Mouse (Mus musculus): ENCODE measurements at regions not wholly inside any gene's neighbourhood (a gene's known extent, or its start where the extent isn't known, plus 50 kb on each side); places are given as distances from the start of the nearest gene placed in this dataset.
A peak's percentile ranks its signal among the peaks of the same experiment; 100 is the strongest.

GRCm38 (mm10) chr9:113199241-113199640 lies 508.8 kb downstream of the Pdcd6ip start:
- peak in 1 of 2 experiments; percentile 51 for DNase-seq (ENCODE audit: extremely low spot score in 1 of 2, low spot score in 1 of 2)

DNA sequence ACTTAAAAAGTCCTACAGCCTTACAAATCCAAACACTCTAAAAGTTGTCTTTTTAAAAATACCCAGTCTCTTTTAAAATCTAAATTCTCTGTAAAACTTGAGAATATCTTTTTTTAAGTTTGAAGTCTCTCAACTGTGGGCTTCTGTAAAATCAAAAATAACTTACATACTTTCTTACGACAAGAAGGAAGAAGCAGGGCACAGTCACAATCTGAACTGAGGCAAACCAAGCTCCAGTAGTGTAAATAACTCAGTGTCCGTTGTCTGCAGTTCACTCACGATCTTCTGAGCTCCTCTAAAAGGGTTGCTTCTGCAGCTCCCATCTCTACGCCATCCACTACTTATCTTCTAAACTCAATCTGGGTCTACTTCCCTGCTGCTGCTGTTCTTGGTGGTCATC lies 512.5 kb downstream of the Pdcd6ip start:
- DNase-seq (ENCODE audit: extremely low spot score in 1 of 2, low spot score in 1 of 2) = no peak

DNA sequence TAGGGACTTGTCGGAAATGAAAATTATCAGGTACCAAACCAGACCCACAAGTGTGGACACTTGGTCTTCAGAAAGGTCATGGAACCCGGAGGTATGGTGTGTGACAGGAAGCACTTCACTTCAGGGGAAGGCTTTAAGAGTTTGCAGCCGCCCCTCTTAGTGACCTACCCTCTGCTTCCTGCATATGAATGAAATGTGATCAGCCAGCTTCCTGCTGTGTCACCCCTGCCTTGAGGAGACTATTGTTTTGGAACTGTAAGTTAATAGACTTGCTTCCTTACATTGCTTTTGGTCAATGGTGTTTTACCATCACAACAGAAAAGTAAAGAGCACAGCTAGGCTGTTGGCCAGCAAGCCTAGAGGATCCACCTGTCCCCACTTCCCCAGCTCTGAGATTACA lies 515.3 kb downstream of the Pdcd6ip start:
- DNase-seq (ENCODE audit: extremely low spot score in 1 of 2, low spot score in 1 of 2) = no peak

GRCm38 (mm10) chr9:113191163-113191562 lies 516.9 kb downstream of the Pdcd6ip start:
- no peak for DNase-seq (ENCODE audit: extremely low spot score in 1 of 2, low spot score in 1 of 2)

GRCm38 (mm10) chr9:113181182-113181581 lies 526.9 kb downstream of the Pdcd6ip start:
- peak; percentile 39 to 62 for DNase-seq (ENCODE audit: extremely low spot score in 1 of 2, low spot score in 1 of 2)

DNA sequence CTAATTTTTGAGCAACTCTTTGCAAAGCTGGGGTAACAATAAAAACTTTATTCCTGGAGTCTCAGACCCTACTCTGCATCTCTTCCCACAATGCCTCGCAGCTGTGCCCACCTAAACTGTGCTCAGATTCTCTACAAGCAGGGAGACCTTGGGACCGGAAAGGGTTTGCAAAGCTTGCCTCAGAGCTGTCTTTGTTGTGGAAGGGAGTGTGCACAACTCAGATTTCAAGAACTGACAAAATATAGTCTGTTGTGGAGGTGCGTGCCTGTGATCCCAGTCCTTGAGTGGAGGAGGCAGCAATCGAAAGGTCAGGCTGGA lies 530.2 kb downstream of the Pdcd6ip start:
- DNase-seq (ENCODE audit: extremely low spot score in 1 of 2, low spot score in 1 of 2) = no peak

DNA sequence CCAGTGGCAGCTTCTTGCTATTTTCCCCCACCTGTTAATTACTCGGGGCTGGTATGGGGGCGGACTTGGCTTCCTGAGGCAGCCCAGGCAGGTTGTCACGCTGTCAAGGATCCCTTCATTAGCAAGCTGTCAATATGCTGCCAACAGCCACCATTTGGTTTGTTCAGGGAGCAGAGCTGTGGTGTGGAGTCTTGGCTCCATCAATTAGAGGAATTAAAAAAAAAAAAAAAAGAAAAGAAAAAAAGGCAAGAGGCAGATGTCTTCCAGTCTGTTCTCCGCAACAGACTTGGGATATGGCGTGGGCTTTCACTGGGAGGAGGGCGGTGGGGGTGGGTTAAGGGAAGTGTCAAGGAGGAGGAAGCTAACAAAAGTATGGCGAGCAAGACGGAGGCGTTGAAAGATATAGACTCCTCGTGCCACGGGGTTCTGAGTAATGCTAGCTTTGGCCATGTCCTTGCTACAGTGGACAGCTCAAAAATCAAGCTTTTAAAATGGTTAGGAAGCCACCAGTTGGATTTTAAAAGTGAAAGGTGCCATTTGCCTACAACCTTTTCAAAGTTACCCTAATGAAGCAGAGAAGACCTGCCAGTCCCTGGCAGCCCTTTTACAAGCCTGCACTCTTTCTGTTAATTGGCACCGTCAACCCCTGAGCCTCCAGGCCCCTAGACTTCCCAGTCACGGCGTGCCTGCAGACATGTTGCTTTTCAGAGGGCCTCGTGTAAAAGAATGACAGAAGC lies 530.7 kb downstream of the Pdcd6ip start:
- peak; percentile 87 to 90 for DNase-seq (ENCODE audit: extremely low spot score in 1 of 2, low spot score in 1 of 2)

DNA sequence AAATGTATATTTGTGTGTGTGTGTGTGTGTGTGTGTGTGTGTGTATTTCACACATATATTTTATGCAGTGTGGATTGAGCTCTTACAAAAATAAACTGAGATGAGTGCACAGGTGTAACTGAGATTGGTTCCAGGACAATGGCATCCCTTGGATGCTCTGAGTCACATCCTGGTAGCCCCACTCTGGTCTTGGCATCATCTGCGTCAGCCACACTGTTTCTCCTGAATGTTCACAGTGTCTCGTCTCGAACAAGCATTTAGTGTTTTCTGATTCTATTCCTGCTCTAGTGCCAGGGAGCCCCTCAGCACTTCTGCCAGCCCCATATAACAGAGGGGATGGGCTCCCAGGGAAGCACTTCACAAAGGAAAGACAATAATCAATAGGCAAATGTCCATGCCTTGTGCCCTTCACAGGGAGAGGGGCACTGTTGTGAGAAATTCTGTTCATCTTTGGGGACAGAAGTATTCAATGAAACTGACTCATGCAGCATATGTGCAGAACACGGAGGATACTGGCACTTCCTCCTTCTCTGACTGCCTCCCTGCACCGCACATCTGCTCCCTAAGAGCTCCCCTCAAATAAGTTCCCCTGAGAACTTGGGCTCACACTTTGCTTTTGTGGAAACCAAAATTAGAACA lies 536.2 kb downstream of the Pdcd6ip start:
- DNase-seq (ENCODE audit: extremely low spot score in 1 of 2, low spot score in 1 of 2) = peak; percentile 70 to 82

DNA sequence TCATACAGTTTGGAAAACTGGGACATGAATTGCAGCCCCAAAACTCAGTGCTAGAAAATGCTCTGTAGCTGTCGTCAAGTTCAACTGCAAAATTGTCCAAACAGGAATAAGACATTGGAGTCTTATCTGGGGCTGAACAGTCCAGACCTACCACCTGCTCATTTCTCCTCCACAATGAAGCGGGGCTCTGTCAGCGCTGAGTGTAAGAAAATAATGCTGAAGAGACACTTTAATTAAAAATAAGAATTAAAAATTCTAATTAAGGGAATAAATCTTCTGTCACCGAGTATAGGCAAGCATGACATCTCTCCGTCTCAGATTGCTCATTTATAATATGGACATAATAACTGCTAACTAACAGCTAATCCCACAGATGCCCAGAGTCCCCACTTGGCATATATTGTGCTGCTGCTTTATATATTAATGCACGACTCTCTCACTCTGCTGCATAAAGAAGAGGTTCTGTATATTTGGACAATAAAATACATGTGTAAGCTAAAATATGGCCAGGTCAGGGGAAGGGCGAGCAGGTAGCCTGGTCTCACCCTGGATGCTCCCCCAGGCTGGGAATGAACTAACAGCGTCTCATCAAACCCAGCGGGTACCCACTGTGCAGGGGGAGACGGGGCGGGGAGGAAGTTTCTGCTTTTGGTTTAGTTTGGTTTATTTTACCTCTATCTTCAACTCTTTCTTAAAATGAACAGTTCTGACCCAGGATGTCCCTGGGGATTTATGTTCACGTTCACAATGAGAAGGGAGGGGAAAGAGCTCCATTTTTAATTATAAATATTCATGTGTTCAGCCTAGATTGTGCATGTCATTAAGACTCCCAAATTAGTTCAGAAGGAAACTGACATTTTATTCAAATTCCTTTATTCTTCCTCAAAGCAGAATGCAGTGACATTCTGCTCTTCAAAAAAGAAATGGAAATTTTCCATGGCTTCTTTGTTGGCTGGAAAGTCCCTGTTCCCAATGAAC lies 544.9 kb downstream of the Pdcd6ip start:
- DNase-seq (ENCODE audit: extremely low spot score in 1 of 2, low spot score in 1 of 2) = no peak

DNA sequence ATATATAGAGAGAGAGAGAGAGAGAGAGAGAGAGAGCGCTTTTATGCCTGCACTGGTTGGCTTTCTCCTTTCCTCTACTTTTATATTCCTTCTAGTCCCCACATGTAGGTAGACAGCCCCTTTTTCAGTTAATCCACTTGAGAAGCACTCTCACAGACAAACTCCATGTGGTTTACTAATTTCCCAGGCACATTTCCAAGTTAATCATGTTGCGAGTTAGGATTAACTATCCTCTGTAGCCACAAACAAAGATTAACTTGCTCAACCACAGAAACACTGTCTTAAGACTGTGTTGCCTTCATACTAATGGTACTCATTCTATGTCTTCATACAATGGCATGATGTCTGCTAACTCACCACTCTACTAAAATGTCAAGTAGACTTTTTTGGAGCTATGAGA lies 548.0 kb downstream of the Pdcd6ip start:
- no peak for DNase-seq (ENCODE audit: extremely low spot score in 1 of 2, low spot score in 1 of 2)

- peak in 1 of 2 experiments; percentile 56 for DNase-seq (ENCODE audit: extremely low spot score in 1 of 2, low spot score in 1 of 2)
Observed at GRCm38 (mm10) chr9:113158080-113158479, 550.0 kb downstream of the Pdcd6ip start.

DNA sequence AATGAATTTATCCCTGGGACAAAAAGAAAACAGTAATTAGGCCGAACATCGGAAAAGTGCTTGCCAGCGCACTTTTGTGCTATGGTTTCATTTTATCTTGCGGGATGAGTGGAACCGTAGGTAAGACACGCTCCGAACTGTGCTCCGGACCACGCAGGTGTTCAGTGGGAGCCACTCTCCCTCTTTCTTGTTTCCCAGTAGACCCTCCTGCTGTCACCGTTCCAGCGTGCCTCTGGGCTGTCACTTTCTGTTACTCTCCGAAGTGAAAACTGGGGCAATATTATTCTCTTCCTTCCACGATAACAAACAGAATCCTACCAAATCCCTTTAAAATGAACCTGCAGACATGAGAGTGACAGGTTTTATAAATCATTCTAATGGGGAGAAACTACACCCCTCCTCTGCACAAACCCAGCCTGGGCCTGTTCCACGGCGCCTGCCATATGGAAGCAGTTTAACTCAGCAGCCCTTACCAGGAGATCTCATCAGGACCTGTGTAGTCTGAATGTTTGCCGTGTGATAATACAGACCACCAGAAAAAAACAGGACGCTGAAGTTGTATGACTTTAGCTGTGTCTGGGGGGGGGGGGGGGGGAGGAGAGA lies 550.5 kb downstream of the Pdcd6ip start:
- DNase-seq (ENCODE audit: extremely low spot score in 1 of 2, low spot score in 1 of 2) = no peak

DNA sequence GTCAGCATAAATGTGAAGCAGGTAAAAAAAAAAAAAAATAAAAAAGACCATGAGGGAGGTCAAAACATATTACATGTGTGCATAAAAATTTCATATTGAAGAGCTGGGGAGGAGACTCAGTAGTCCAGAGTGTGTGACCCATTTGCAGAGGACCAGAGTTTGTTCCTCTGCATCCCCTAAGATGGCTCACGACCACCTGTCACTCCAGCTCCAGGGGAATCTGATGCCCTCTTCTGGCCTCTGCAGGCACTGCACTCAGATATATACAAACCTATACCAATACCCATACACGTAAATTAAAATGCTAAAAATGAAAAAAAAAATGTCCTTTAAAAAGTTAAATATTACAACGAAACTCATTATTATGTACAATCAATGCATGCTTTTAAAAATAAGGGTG lies 551.4 kb downstream of the Pdcd6ip start:
- DNase-seq (ENCODE audit: extremely low spot score in 1 of 2, low spot score in 1 of 2) = no peak

GRCm38 (mm10) chr9:113149084-113149483 lies 559.0 kb downstream of the Pdcd6ip start:
- DNase-seq (ENCODE audit: extremely low spot score in 1 of 2, low spot score in 1 of 2) = no peak

DNA sequence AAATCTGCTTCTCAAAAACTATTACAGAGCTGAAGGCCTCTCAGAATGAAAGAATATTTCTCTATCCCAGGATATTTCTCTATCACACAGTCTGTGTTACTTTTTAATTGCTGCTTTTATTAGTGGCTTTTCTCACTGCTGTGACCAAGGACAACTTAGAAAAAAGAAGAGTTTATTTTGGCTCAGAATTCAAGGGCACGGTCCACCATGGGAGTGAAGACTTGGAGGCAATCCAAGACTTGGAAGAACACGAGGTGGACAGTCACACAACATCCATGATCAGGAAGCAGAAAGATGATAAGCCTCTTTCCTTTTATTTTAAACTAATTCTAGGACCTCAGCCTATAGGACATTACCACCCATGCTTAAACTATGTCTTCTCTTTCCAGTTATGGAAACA lies 561.5 kb downstream of the Pdcd6ip start:
- no peak for DNase-seq (ENCODE audit: extremely low spot score in 1 of 2, low spot score in 1 of 2)

GRCm38 (mm10) chr9:113145036-113145435 lies 563.0 kb downstream of the Pdcd6ip start:
- DNase-seq (ENCODE audit: extremely low spot score in 1 of 2, low spot score in 1 of 2) = no peak

GRCm38 (mm10) chr9:113134611-113135010 lies 573.4 kb downstream of the Pdcd6ip start:
- no peak for DNase-seq (ENCODE audit: extremely low spot score in 1 of 2, low spot score in 1 of 2)

- no peak for DNase-seq (ENCODE audit: extremely low spot score in 1 of 2, low spot score in 1 of 2)
Observed at GRCm38 (mm10) chr9:113123004-113123692, 584.9 kb downstream of the Pdcd6ip start.

- no peak for DNase-seq (ENCODE audit: extremely low spot score in 1 of 2, low spot score in 1 of 2)
Observed at GRCm38 (mm10) chr9:113122253-113122749, 585.8 kb downstream of the Pdcd6ip start.

DNA sequence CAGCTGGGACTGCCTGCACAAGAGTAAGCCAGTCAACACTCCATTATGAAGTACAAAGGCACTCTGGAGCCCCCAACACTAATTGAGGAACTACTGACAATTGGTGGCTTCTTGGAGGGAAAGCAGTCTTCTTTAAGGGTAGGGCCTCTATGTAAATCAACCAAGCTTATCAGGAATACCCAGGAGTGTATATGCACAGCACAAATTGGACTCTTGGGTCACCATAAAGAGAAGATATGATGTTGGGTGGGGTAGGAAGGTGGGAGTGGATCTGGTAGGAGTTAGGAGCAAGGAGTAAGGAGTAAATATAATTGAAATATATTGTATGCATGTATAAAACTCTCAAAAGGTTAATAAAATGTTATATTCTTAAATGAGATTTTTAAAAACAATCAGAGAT lies 587.7 kb downstream of the Pdcd6ip start:
- no peak for DNase-seq (ENCODE audit: extremely low spot score in 1 of 2, low spot score in 1 of 2)
